Mouse (Mus musculus) pancreas, adult 10 weeks (tissue): Measurements from ENCODE around the gene Defb42. TPM values are rescaled to one million over a fixed set of nuclear protein-coding genes. Genes with fewer than 3 reads are reported as not detected.

Experiments
- polyA plus RNA-seq: library from polyadenylated mRNA; stranded (reverse); fragments of 350-450 nt; fragmentation: Illumina TruSeq; extraction: RNeasy Lipid Tissue Mini Kit (QIAGEN cat#74804); gene quantifications from one replicate; pipeline ENCODE4 v1.2.3, GENCODE M21; 2015; ENCODE audit warnings: low read depth, low replicate concordance; ENCODE audit not compliant: insufficient read depth

Defb42 gene
- polyA plus RNA-seq, result not detected

GRCm38 (mm10) chr14:63046691-63047090 lies at the start of gene Defb42:
TSS of gene Defb42 (plus strand) at chr14:63046991.

GRCm38 (mm10) chr14:62997777-62998176 lies 49.0 kb upstream of the Defb42 start, which contains the start of gene Defb47:
TSS of gene Defb47 (plus strand) at chr14:62998077.

GRCm38 (mm10) chr14:63011471-63011870 lies 35.3 kb upstream of the Defb42 start, which contains the start of gene Defb43:
TSS of gene Defb43 (plus strand) at chr14:63011771.

GRCm38 (mm10) chr14:63049910-63050370 lies 3.1 kb downstream of the Defb42 start, which contains the start of gene Defb30:
TSS of gene Defb30 (minus strand) at chr14:63049960.

Other genes with a start within 250 kb of the Defb42 start
- gene Wdfy2, start 209.3 kb upstream of the Defb42 start, polyA plus RNA-seq, result 3.5 TPM
- gene Defb48, start 62.5 kb upstream of the Defb42 start, polyA plus RNA-seq, result not detected
- gene Defb47, start 48.9 kb upstream of the Defb42 start, polyA plus RNA-seq, result not detected
- gene Defb43, start 35.2 kb upstream of the Defb42 start, polyA plus RNA-seq, result not detected
- not detected for gene Defb30, start 3.0 kb downstream of the Defb42 start, polyA plus RNA-seq